Mouse (Mus musculus) megakaryocyte, embryonic 14.5 days (primary cell): ENCODE data around the gene Acbd3.

Experiments
- FLI1 ChIP-seq: IDR thresholded peaks from 2 replicates; pipeline ENCODE4 v1.6.1; 2012; ENCODE audit warnings: low read length, inconsistent platforms, mixed read lengths
- GATA1 ChIP-seq: IDR thresholded peaks from 3 replicates; pipeline ENCODE4 v1.6.1; 2012; ENCODE audit warnings: mixed read lengths, low read length, inconsistent platforms, borderline replicate concordance

- TF ChIP-seq GATA1 (no peak), FLI1 (no peak)
Observed at GRCm38 (mm10) chr1:180756711-180757110, 30.9 kb downstream of the Acbd3 start.
